Mouse (Mus musculus): ENCODE data around the gene 2310030G06Rik.

2310030G06Rik gene

GRCm38 (mm10) chr9:50745806-50746205 is 530 bp downstream of the 2310030G06Rik start:
- intact Hi-C loops (cut with DNase I): no loop called here

GRCm38 (mm10) chr9:50742744-50743143 is 3.6 kb downstream of the 2310030G06Rik start:
- intact Hi-C loops (cut with DNase I): no loop called here

GRCm38 (mm10) chr9:50742261-50742660 is 4.1 kb downstream of the 2310030G06Rik start:
- intact Hi-C loops (cut with DNase I): no loop called here

- intact Hi-C loops (cut with DNase I): no loop called here
Observed at GRCm38 (mm10) chr9:50740867-50741784, 5.2 kb downstream of the 2310030G06Rik start.

- intact Hi-C loops (cut with DNase I): no loop called here
Observed at GRCm38 (mm10) chr9:50738914-50739870, 7.1 kb downstream of the 2310030G06Rik start, which contains the start of gene Dixdc1. Dixdc1 (minus strand) TSS chr9:50739517.

- intact Hi-C loops (cut with DNase I): no loop called here
Observed at GRCm38 (mm10) chr9:50734989-50735388, 11.3 kb downstream of the 2310030G06Rik start.

GRCm38 (mm10) chr9:50732560-50732959 is 13.8 kb downstream of the 2310030G06Rik start:
- intact Hi-C loops (cut with DNase I): no loop called here

- intact Hi-C loops (cut with DNase I): no loop called here
Observed at GRCm38 (mm10) chr9:50729600-50729999, 16.7 kb downstream of the 2310030G06Rik start.

GRCm38 (mm10) chr9:50727925-50728651 is 18.2 kb downstream of the 2310030G06Rik start:
- intact Hi-C loops (cut with DNase I): no loop called here

GRCm38 (mm10) chr9:50727171-50727924 is 19.0 kb downstream of the 2310030G06Rik start:
- intact Hi-C loops (cut with DNase I): no loop called here

GRCm38 (mm10) chr9:50725921-50726590 is 20.3 kb downstream of the 2310030G06Rik start:
- intact Hi-C loops (cut with DNase I): no loop called here

- intact Hi-C loops (cut with DNase I): no loop called here
Observed at GRCm38 (mm10) chr9:50724661-50725330, 21.5 kb downstream of the 2310030G06Rik start.

- intact Hi-C loops (cut with DNase I): no loop called here
Observed at GRCm38 (mm10) chr9:50724147-50724546, 22.2 kb downstream of the 2310030G06Rik start.

GRCm38 (mm10) chr9:50723406-50723805 is 22.9 kb downstream of the 2310030G06Rik start:
- intact Hi-C loops (cut with DNase I): no loop called here

- intact Hi-C loops (cut with DNase I): no loop called here
Observed at GRCm38 (mm10) chr9:50722451-50722911, 23.9 kb downstream of the 2310030G06Rik start.

- intact Hi-C loops (cut with DNase I): no loop called here
Observed at GRCm38 (mm10) chr9:50721061-50721460, 25.3 kb downstream of the 2310030G06Rik start.

- intact Hi-C loops (cut with DNase I): no loop called here
Observed at GRCm38 (mm10) chr9:50718878-50719277, 27.5 kb downstream of the 2310030G06Rik start.

GRCm38 (mm10) chr9:50714188-50714587 is 32.1 kb downstream of the 2310030G06Rik start:
- intact Hi-C loops (cut with DNase I): no loop called here

- intact Hi-C loops (cut with DNase I): no loop called here
Observed at GRCm38 (mm10) chr9:50711337-50711736, 35.0 kb downstream of the 2310030G06Rik start.
